Mouse (Mus musculus): Measurements from ENCODE around the gene Gm20388.

The Gm20388 gene

DNA sequence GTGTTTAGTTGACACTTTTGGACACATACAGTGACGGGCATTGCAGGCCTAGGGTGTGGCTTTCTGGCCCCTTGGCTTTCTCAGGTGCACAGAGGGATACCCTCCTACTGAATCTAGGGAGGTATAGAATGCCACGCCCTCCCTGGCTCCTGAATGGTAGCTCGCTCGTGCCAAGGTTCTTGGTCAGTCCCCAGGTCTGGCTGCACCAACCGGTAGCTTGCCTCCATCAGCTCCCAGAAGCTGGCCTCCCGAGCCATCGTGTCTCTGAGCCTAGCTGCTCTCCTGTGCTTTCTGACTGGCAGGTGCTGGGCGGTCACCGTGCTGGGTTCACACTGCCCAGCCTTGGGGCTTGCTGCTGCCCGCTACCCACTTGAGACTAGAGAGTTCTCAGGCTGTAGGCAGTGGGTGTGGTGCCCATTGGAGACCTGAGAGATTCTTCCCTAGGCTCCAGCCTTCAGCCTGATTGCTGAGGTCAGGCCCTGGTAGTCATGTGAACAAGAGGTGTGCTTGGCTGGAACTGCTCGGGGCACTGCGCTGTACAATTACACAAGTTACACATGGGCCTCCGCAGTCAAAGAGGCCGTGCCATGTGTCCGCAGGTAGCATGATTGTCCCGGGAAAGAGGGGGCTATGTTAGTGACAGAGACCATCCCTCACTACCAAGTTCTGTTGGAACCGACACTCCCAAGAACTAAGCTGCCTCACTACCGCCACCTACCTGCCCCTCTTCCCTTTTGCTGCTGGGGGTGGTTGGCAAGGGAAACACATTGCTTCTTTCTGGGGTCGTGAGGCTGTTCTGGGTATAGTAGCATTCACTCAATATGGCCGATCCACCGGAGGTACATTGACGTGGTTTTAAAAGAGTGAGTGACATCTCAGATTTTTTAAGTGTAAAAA lies 651.1 kb downstream of the Gm20388 start:
- DNase-seq (ENCODE audit: low spot score in 2 of 2), result no peak

DNA sequence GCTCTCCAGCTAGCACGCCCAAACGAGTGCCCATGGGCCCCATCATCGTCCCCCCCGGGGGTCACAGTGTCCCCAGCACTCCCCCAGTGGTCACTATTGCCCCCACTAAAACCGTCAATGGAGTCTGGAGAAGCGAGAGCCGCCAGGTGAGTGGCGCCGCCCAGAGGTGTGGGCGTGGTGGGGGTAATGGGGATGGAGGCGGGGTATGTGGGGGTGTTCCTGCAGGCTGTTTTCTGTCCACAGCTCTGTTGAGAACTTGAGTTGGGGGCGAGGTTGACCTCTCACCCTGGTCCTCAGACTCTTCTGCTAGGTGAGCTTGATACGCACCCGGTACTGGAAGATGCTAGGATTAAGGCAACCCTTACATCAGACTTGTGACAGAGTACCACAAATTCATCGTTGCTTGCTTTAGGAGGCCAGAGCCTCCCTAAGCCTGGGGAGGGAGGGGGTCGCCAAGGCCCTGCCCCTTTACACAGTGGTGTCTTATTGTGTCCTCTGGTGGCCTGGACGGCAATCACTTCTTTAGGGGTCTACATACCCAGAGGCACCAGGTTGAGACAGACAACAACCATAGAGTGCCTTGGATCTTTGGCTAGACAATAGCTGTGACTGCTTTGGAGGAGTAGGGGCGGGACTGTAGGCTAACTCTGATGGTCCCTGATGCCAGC lies 652.2 kb downstream of the Gm20388 start:
- DNase-seq (ENCODE audit: low spot score in 2 of 2), result no peak

DNA sequence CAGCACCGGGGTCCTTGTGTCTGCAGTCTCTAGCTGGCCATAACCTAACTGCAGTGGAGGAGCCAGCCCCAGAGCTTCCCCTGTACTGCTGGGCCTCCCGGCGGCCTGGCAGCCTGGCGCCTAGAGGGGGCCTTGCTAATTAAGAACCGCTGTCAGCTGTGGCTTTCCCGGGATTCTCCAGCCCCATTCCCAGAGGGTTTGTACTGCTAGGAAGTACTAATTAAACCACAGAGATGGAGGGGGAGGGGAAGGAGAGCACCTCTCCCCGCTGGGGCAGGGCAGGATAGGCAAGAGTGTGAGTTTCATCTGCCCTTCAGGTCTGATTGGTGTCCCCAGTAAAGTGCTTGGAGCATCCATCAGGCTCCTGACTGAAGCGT lies 652.7 kb downstream of the Gm20388 start:
- DNase-seq (ENCODE audit: low spot score in 2 of 2), result no peak

DNA sequence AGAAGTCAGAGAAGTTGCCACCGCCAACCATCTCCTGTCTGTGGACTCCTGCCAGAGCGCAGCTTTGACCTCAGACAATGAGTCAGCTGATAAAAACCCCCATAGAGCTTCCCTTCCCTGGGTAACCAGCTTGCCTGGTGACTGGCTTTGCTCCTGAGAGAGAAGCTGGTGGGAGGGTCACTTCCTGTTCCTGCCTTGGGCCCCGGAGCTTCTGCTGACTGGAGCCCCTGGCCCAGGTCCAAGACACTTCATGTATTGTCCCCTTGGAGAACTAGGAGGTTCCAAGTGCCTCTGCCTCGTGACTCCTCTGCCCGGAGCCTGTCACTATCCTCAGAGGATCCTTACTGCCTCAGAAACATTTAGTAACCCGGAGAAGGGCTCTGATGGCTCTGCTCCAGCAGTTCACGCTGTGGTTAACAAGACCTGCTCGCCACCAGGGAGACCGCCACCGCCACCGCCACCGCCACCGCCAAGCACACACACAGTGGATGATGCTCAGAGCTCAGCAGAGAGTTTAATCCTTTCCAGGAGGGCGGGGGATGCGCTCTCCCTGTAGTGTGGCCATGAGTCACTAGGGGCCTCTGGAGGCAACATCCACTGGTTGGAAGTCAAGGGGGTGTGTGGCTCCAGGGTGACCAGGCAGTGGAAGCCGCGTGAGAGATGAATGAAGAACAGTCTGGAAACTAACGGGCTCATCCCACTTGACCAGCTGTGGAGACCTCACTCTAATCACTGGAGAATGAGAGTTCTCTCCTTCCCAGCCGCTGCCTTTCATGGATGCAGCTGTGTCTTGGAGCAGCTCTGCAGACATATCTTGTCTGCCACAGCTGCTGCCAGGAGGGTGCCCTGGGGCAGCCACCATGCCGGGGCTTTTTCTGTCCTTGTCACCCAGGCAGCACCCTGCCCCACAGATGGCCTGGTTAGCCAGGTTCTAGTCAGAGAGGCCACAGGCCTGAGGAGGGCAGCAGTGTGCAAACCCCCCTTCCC lies 653.5 kb downstream of the Gm20388 start:
- peak in 1 of 2 experiments; percentile 52 for DNase-seq (ENCODE audit: low spot score in 2 of 2)

DNA sequence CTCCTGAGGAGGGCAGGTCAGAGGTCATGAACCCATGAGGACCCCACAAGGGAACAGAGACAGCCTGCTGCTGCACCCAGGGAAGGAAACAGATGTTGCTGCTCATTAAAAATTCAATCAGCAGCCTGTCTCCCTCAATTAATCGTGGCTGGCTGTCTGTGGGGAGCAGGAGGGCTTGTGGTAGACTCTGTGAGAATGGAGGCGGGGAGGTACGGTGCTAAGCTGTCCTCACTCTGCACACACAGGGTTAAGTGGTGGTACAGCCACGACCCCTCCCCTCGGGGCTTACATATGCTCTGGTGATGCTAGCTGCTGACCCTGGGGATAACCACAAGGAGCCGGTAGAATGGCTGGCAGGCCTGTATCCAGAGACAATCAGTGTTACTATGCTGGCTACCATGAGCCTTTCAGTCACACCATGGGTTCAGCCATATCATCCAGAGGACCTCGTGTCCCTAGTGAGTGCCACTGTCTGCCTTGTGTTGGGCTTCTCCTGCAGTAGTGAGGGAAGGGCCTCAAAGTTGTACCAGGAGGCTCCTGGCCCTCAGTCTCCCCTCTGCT lies 654.6 kb downstream of the Gm20388 start:
- no peak for DNase-seq (ENCODE audit: low spot score in 2 of 2)

DNA sequence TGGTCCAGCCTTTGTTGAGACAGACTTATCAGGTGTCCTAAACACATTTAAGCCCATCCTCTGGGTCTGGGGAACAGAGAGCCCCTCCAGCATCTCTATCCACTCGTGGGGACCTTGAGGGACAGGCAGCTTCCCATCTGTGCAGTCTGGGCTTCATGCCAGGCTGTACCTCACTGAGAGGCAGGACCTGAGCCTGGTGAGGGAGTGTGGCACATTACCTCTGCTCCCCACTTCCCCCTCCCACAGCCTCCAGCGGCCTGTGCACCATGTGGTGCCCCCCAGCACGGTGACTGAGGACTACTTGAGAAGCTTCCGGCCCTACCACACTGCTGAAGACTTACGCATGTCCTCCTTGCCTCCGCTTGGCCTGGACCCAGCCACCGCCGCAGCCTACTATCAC lies 656.0 kb downstream of the Gm20388 start:
- DNase-seq (ENCODE audit: low spot score in 2 of 2), result no peak

DNA sequence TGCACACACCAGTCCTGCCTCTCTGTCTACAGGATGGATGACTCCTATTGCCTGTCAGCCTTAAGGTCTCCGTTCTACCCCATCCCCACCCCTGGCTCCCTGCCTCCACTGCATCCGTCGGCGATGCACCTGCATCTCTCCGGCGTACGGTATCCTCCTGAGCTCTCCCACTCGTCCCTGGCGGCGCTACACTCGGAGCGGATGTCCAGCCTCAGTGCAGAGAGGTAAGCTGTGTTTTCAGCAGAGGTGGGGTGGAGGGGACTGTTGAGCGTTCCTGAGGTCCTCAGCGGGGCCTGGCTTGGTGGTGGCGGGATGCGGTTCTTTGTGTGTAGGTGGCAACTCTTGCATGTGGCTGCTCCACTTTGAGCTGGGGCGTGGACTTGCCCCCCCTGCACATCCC lies 657.1 kb downstream of the Gm20388 start:
- DNase-seq (ENCODE audit: low spot score in 2 of 2), result no peak

DNA sequence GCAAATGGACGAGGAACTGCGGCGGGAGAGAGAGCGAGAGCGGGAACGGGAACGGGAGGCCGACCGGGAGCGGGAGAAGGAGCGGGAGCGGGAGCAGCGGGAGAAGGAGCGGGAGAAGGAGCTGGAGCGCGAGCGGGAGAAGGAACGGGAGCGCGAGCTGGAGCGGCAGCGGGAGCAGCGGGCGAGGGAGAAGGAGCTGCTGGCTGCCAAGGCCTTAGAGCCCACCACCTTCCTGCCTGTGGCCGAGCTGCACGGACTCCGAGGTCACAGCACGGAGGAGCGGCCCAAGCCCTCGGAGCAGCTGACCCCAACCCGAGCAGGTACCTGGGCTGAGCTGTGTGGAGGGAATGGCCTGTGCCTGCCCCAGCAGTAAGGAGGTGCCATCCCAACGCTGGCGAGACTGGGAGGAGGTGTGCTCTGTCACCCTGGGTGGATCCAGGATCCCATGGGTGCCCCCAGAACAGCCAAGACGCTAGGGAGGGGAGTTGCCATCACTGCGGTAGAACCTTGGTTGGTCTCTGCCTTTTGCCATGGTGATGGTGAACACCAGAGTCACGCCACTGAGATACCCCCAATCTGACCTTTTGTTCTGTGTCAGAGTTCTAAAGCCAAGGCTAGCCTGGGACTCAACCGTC lies 657.6 kb downstream of the Gm20388 start:
- DNase-seq (ENCODE audit: low spot score in 2 of 2), result no peak

DNA sequence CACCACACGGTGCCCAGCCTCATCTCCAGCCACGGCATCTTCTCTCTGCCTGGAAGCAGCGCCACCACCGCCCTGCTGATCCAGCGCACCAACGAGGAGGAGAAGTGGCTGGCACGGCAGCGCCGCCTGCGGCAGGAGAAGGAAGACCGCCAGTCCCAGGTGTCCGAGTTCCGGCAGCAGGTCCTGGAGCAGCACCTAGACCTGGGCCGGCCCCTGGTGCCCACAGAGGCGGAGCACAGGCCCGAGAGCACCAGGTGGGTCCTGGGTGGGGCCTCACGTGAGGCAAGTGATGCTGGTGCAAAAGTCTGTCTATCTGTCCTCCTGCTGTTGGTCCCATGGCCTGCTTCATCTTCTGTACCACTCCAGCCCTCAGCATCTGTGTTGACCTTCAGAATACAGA lies 658.5 kb downstream of the Gm20388 start:
- DNase-seq (ENCODE audit: low spot score in 2 of 2), result no peak

DNA sequence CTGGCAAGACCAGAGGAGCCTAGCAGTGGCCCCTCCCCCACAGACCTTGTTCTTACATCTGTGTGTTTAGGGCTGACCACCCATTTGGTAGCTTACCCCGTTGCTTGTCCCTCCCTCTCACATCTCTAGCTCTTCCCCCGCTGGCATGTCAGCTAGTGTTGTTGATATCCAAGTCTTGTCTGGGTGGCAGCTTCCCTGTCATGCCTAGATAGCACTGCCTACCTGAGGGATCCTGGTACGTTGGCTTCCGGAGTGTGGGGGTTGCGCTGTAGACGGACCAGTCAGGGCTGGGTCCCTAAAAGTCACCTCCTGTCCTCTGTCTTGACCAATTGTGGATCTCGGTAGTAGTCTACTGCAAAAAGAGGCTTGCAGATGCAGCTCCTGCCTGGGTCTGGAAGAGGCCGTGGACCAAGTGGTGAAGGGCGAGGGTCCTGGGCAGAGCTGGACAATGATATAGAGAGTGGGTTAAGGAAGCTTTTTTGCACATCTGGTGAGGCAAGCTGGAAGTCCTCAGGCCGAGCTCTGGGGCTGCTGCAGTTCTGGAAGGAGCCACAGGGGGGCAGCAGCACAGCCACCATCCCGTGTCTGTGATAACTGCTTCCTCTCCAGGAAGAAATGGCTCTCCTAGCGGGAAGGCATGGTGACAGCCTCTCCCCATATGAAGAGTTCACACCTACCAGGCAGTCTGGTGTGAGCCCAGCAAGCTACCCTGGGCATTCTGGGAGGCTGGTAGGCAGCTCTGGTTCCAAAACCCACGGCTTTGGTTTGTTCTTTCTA lies 659.5 kb downstream of the Gm20388 start:
- peak; percentile 71 to 76 for DNase-seq (ENCODE audit: low spot score in 2 of 2)

DNA sequence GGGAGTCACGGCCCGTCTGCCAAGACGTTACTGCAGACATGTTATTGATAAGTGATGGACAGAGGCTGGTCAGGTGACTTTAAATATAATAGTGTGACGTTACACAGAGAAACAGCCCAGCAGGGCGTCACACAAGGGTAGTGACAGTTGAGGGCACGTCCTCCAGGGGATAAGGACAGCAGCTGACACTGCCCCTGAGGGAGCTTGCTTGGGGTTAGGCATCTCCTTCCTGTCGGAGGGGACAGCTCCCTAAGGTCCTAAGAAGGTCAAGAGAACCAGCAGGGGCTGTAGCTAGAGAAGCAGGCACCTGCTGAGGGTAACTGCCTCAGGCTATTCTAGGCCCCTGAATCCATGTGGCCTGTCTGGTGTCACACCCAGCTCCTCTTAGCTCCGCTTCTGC lies 660.9 kb downstream of the Gm20388 start:
- DNase-seq (ENCODE audit: low spot score in 2 of 2), result no peak

DNA sequence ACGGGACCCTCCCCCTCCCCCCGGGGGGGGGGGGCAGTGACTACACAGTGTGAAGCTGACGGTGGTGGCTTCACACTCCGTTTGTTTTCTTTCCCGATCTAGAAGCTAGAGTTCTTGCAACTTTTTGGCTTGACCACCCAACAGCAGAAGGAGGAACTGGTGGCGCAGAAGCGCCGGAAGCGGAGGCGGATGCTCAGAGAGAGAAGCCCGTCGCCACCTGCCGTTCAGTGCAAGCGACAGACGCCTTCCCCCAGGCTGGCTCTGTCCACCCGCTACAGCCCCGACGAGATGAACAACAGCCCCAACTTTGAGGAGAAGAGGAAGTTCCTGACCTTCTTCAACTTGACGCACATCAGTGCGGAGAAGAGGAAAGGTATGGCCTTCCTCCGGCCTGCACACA lies 661.9 kb downstream of the Gm20388 start:
- no peak for DNase-seq (ENCODE audit: low spot score in 2 of 2)

DNA sequence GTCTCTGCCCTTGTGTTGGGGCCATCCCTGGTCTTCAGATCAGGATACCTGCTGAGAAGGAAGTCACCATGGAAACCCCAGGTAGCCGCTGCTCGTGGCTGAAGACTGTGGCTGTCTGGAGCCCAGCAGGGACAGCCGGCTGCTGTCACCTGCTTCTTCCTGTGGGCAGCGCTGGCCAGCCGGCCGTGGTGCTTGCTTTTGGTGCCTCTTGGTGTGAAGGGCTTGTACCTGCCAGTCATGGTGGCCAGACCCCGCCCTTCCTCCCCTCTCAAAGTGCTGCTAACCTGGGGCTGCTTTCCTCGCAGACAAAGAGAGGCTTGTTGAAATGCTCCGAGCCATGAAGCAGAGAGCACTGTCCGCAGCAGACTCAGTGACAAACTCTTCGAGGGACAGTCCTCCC lies 663.2 kb downstream of the Gm20388 start:
- no peak for DNase-seq (ENCODE audit: low spot score in 2 of 2)

DNA sequence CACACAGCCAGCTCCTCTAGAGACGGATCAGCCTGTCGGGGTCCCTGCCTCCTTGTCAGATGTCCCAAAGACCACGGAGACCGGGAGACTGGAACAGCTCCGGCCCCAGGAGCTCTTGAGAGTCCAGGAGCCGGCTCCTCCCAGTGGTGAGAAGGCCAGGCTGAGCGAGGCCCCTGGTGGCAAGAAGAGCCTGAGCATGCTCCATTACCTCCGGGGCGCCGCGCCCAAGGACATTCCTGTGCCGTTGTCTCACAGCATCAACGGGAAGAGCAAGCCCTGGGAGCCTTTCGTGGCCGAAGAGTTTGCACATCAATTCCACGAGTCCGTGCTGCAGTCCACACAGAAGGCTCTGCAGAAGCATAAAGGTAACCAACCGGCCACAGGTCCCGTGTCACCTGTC lies 664.3 kb downstream of the Gm20388 start:
- DNase-seq (ENCODE audit: low spot score in 2 of 2), result no peak

DNA sequence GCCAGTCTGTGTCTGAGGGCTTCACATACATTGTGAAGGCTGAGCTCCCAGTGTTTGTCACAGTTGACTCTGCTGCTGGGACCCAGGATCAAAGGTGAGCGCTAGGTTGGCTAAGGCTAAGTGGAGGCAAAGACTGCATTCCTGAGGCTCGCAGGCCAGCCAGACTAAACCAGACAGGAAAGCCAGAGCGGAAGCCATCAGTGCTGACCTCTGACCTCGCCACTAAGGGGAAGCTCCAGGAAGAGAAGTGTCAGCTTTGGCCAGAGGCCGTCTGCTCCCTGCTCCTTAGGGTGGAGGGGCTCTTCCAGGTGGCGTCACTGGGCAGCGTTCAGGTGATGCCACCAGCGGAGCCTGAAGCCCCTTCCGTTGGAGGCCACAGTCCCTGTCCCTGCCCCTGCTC lies 665.2 kb downstream of the Gm20388 start:
- no peak for DNase-seq (ENCODE audit: low spot score in 2 of 2)

DNA sequence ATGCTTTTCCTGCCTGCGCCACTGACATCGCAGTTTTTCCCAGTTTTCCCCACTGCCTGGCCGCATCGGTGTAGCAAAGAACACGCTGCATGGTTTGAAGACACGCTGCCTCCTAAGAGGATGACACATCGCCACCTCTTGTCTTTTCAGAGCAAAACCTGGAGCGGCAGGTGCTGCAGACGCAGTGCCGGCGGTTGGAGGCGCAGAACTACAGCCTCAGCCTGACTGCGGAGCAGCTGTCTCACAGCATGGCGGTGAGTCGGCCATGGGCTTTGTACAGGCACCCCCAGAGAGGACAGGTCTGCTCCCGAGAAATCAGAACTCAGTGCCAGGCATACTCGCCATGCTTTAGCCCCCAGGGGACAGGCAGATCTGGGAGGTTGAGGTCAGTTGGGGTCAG lies 667.2 kb downstream of the Gm20388 start:
- DNase-seq (ENCODE audit: low spot score in 2 of 2), result no peak

DNA sequence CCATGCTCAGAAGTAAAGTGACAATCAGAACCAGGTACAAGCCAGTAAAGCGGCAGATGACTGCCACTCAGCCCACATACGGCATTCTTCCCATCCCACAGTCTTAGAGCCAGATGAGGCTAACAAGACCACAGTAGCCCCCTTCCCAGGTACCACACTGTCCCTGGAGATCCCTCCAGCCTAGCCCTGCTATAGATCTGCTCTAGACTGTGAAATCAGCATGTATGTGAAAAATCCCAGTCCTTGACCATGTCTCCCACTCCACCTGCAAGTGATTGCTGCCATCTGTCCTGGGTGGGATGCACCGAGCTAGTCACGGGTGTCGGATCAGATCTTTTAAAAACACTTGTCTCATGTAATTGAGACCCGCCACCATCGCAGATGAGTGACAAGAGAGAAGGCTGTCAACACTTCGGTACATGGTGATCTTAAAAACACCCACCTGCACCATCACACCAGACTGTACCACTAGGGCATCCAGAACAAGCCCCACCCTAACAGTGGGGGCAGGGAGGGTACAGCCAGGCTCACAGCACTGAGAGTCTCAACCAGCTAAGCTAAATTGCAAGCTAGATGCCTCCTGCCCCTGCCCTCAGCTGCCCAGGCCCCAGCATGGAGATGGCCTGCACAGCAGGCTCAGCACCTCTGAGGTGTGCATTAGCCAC lies 669.8 kb downstream of the Gm20388 start:
- no peak for DNase-seq (ENCODE audit: low spot score in 2 of 2)

DNA sequence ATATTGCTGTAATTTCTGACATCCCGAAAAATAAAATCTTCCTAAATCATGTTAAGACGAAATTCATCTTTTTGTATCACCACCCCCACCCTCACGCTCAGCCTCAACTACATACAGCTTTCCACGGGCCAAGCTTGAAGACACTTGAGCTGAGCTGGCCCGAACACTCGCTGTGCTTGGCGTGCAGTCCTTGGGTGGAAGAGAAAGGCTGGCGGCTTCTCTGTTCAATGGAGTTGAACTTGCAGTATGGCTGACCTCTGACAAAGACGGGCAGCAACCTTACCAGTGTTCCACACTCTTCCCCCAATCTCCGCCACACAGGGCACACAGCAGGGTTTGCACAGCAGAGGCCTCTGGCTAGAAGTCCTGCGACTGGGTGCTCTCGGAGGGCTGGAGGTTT lies 670.7 kb downstream of the Gm20388 start:
- DNase-seq (ENCODE audit: low spot score in 2 of 2), result no peak

DNA sequence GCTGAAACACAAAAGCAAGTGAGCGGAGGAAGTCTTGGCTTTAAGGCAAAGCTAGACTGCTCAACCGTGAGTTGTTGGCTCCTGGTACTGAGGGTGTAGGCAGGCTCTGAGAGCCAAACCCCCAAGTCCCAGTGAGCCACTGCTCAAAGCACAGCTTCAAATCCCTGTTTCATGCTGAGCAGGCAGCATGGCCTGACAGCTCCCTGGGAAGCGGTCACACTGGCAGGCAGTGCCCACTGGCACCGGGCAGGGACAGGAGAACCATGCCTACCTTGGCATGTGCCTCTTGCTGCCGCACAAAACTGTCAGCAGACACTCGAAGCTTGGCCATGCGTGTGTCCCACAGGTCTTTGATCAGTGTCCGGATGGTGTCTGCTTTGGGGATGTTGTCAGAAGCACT lies 671.2 kb downstream of the Gm20388 start:
- DNase-seq (ENCODE audit: low spot score in 2 of 2), result no peak

DNA sequence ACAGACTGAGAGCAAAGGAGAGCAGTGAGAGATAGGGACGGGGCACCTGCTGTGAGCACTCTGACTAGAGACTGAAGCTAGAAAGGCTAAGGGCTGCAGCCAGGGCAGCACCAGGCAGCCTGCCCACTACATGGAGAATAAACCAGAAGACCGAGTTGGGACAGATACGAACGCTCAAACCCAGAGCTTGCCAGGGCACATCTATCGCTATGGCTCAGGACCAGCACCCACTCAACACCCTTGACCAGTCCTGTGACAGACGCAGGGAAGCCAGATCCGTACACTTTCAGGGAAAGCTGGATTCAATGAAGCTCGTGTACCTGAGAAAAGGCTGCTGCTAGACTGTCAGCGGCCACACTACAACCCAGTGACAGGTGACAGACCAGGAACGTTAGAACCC lies 674.9 kb downstream of the Gm20388 start:
- no peak for DNase-seq (ENCODE audit: low spot score in 2 of 2)

Data from frontal cortex, postnatal 25 days (tissue).